Mouse (Mus musculus) gastrocnemius, postnatal 4 days (tissue): ENCODE data around the gene Olfr666. TPM values are rescaled to one million over a fixed set of nuclear protein-coding genes. Genes with fewer than 3 reads are reported as not detected.
"Not testable (repeated sequence)": the region's sequence is repeated elsewhere in the genome, so short reads cannot be mapped to it uniquely, and the experiment has no call there.

Source experiments
- DNase-seq, 2 experiments: peaks; one replicate each; pipeline ENCODE4 v3.0.0; 2021 to 2022; ENCODE audit warnings: low spot score in 2 of 2, mixed read lengths in 2 of 2
- long read RNA-seq, 2 experiments: library from polyadenylated mRNA; stranded (forward); transcript quantifications; one replicate each; pipeline ENCODE4 v2.0.0; 2021
- total RNA-seq, 2 experiments: library from RNA; stranded (reverse); gene quantifications; 2 replicates each; pipeline ENCODE4 v1.2.3; 2021

The Olfr666 gene
- total RNA-seq = not detected
- long read RNA-seq, experiment 1 = 0 reads
- long read RNA-seq, experiment 2 = 0 reads

DNA sequence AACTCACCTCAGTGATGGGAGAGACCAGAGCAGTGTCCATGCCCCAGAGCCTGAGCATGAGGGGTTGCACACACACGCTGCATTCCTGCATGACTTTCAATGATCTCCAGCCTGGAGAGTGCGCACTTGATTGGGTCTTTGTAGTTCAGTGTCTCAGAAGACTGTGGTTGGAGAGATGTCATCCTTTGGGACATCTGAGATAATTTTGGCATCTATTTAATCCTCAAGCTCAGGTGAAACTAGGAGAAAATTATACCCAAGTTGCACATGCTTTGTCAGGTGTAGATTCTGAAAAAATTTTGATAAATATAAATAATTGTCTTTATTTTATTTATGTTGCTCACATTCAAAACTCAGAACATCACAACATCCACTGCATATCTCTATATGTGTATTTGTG is at the start of gene Olfr666:
Olfr666 (minus strand) TSS at position 101 of the 400 bp plus-strand sequence.
- DNase-seq = no peak

- DNase-seq = no peak
Measured at GRCm38 (mm10) chr7:104933940-104934339, 38.2 kb upstream of the Olfr666 start, which contains the start of gene Olfr669. Olfr669 (plus strand) TSS chr7:104934240.

DNA sequence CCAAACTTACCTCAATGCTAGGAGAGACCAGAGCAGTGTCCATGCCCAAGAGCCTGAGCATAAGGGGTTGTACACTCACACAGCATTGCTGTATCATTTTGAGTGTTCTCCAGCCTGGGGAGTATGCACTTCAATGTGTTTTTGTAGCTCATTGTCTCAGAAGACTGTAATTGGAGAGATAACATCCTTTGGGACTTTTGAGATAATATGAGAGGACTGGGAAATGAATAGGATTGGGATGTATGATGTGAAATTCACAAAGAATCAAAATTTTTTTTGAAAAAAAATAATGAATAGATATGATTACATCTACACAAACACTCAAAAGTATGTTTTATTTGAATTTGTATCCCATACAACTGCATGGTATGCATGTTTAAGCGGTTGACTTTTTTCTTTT is 32.2 kb upstream of the Olfr666 start, which contains the start of gene Olfr668:
Olfr668 (minus strand) TSS at position 101 of the 400 bp plus-strand sequence.
- no peak for DNase-seq

DNA sequence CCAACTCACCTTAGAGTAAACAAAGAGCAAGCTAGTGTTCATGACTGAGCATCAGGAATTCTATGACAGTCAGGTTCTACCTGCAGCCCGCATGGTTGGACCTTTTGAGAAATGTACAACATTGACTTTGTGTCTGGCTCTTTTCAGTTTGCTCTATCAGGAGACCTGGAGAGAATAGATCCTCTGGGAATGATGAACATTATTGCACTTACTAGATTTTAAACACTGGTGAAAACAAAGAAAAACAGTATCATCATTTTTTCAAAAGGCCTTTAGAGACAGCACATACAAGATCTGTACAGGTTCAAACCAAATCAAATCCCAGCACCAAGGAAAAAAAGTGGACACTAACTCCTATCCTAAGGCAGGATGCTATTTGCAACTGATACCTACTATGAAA is 25.6 kb upstream of the Olfr666 start, which contains the start of gene Olfr667:
Olfr667 (minus strand) TSS at position 101 of the 400 bp plus-strand sequence.
- no peak for DNase-seq

DNA sequence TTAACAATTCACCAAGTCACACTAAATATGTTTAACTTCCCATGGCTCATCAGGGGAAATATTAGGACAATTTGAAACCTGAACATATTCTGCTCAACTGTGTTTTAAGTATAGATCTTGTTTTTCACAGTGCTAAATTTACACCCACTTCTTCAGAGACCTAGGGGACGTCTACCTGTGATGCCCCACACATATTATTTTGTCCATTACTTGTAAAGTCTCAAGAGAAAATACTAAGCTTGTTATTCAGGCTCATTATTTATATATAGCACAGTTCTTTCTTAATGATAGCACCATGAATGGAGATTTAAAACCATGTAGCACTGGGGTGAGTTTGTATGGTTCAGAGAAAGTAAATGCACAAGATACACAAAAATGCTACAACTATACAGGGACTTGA is 18.0 kb downstream of the Olfr666 start, which contains the start of gene Olfr665:
Olfr665 (plus strand) TSS at position 301 of the 400 bp plus-strand sequence.
- no peak for DNase-seq

GRCm38 (mm10) chr7:104861381-104861780 is 34.4 kb downstream of the Olfr666 start:
- no peak for DNase-seq

- DNase-seq = no peak
Measured at GRCm38 (mm10) chr7:104857683-104858082, 38.1 kb downstream of the Olfr666 start.

GRCm38 (mm10) chr7:104856709-104857108 is 39.0 kb downstream of the Olfr666 start, which contains the start of gene Usp17la:
Usp17la (plus strand) TSS chr7:104857009.
- not testable (repeated sequence) for DNase-seq

DNA sequence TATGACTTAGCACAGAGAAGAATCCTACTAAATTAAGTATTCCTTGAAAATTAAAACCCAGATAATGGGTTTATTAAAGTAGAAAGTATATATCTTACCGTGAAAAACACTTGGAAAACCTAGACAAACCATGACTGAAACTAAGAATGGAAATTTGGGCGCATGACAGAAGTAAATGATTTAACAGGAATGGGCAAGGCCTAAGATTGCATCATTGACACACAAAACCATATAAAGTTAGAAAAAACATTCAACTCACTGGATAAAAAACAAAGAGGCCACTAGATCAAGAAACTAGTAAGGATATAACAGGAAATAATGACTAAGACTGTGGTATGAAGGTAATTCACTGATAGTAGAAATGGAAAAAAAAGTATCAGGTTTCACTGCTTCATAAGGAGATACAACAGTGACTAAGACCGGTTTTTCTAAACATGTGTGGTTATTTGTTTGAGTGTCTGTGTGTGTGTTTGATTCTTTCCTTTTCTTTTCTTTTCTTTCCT is 40.5 kb downstream of the Olfr666 start:
- no peak for DNase-seq

DNA sequence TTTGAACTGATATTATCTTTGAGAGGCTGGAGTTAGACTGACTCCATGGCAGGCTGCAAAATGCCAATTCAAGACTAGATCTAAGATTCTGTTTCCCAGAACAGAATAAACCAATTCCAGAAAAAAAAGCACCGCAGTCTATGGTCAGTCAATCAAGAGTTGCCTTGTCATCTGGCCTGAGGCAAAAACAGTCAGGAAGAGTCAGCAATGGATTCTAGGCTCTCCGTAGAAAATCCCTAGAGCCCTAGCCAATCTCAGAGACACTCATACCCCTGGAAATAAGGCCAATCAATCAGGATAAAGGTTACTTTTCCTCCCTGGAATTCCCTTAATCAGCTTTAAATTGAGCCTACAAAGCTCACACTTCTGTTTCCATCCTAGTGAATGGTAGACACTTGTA is 44.2 kb downstream of the Olfr666 start:
- not testable (repeated sequence) for DNase-seq

DNA sequence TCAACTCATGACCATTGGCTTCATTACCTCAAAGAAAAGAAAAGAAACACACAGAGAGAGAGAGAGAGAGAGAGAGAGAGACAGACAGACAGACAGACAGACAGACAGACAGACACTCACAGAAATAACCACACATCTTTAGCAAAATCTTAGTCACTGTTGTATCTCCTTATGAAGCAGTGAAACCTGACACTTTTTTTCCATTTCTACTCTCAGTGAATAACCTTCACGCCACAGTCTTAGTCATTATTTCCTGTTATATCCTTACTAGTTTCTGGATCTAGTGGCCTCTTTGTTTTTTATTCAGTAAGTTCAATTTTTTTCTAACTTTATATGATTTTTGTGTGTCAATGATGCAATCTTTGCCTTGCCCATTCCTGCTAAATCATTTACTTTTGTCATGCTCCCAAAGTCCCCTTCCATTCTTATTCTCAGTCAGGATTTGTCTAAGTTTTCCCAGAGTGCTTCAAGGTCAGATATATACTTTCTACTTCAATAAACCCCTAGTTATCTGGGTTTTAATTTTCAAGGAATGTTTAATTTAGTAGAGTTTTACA is 51.9 kb downstream of the Olfr666 start:
- DNase-seq = no peak

DNA sequence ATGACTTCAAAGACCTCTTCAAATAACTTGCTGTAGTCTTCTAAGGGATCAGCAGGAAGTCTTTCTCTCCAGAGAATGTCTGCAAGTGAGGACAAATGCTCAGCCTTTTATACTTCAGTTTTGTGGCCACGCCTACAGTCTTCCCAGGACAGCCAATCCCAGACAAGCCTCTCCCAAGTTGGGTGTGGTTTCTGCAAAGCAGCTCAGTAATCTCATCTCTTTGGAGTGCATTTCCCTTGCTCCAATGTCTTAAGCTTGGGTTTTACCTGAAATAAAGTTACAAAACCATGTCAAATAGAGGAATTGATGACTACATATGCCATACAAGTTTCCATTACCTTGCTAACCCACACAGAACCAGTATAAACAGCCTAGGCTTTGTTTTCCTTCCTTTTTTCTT is 53.2 kb downstream of the Olfr666 start, which contains the start of gene Usp17lb:
Usp17lb (minus strand) TSS at position 101 of the 400 bp plus-strand sequence.
- DNase-seq = no peak

Other genes with a start within 250 kb of the Olfr666 start
- gene Olfr658, start 248.6 kb downstream of the Olfr666 start, total RNA-seq = not detected
- gene Olfr659, start 229.2 kb downstream of the Olfr666 start, total RNA-seq = not detected
- not detected for gene Olfr661, start 209.5 kb downstream of the Olfr666 start, total RNA-seq
- gene Usp17le, start 118.5 kb downstream of the Olfr666 start, total RNA-seq = not detected
- not detected for gene Usp17lb, start 53.3 kb downstream of the Olfr666 start, total RNA-seq
- not detected for gene Usp17la, start 38.9 kb downstream of the Olfr666 start, total RNA-seq
- gene Olfr665, start 17.9 kb downstream of the Olfr666 start, total RNA-seq = not detected
- not detected for gene Olfr667, start 25.5 kb upstream of the Olfr666 start, total RNA-seq
- not detected for gene Olfr668, start 32.1 kb upstream of the Olfr666 start, total RNA-seq
- gene Olfr669, start 38.3 kb upstream of the Olfr666 start, total RNA-seq = not detected
- gene Olfr670, start 66.7 kb upstream of the Olfr666 start, total RNA-seq = not detected
- not detected for gene Olfr671, start 83.2 kb upstream of the Olfr666 start, total RNA-seq
- gene Olfr672, start 106.1 kb upstream of the Olfr666 start, total RNA-seq = not detected
- gene Olfr675, start 132.5 kb upstream of the Olfr666 start, total RNA-seq = not detected
- not detected for gene Olfr676, start 136.7 kb upstream of the Olfr666 start, total RNA-seq
- not detected for gene Olfr677, start 155.4 kb upstream of the Olfr666 start, total RNA-seq
- gene Olfr678, start 168.5 kb upstream of the Olfr666 start, total RNA-seq = not detected
- gene Olfr679, start 185.3 kb upstream of the Olfr666 start, total RNA-seq = not detected
- gene Olfr680-ps1, start 196.9 kb upstream of the Olfr666 start, total RNA-seq = not detected
- gene Olfr681, start 220.9 kb upstream of the Olfr666 start, total RNA-seq = not detected